Mouse (Mus musculus) liver, adult 2 months (tissue): ENCODE data around the gene Ndfip2.

Source experiments
- CTCF ChIP-seq: fragments of 200-500 bp; IDR thresholded peaks from 2 replicates; pipeline ENCODE4 v1.5.1; 2011; ENCODE audit warnings: low read depth, low read length, control low read depth
- POLR2A ChIP-seq: fragments of 200-500 bp; IDR thresholded peaks from 2 replicates; pipeline ENCODE4 v1.6.1; 2011; ENCODE audit warnings: low read length, control low read depth; ENCODE audit not compliant: insufficient read depth; ENCODE audit errors: extremely low read depth

DNA sequence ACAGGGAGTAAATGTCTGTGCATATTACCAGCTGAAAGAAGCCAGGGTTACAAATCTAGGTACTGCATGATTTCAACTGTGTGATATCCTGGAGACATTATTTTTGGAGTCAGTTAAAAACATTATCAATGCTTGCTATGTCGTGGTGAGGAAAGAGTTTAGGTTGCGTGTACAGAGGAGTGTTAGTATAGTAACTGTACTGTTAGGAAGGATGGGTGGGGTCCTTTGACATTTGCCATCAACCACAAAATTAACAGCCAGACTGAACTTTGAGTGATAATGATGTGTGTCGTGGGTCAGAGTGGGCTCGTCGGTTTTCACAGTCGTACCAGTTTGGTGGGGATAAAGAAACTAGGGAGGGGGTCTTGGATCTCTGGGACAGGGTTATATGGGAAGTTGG, 13.7 kb downstream of the Ndfip2 start:
- TF ChIP-seq POLR2A, result no peak
- no peak for TF ChIP-seq CTCF
